Mouse (Mus musculus) kidney, adult 2 months (tissue): ENCODE data around the gene Clec4d. TPM values are rescaled to one million over a fixed set of nuclear protein-coding genes. Genes with fewer than 3 reads are reported as not detected.
"Not testable (repeated sequence)": the region's sequence is repeated elsewhere in the genome, so short reads cannot be mapped to it uniquely, and the experiment has no call there.

Experiments
- DNase-seq: peaks from one replicate; pipeline ENCODE4 v3.0.0; 2021
- H3K27ac ChIP-seq: fragments of 200-500 bp; 2 replicates; pipeline ENCODE4 v1.5.1; 2012; ENCODE audit warnings: low read depth, low read length, control low read depth, inconsistent platforms; ENCODE audit not compliant: insufficient read depth
- H3K27me3 ChIP-seq: fragments of 200-500 bp; replicated peaks from 2 replicates; pipeline ENCODE4 v1.6.1; 2012; ENCODE audit warnings: mild to moderate bottlenecking, moderate library complexity, low read length, inconsistent platforms; ENCODE audit not compliant: control insufficient read depth, insufficient read depth
- H3K36me3 ChIP-seq: fragments of 200-500 bp; 2 replicates; pipeline ENCODE4 v1.6.1; 2012; ENCODE audit warnings: mild to moderate bottlenecking, moderate library complexity, low read length, inconsistent platforms; ENCODE audit not compliant: control insufficient read depth, insufficient read depth
- H3K4me1 ChIP-seq: fragments of 200-500 bp; 2 replicates; pipeline ENCODE4 v1.6.1; 2011; ENCODE audit warnings: low read length; ENCODE audit not compliant: control insufficient read depth, insufficient read depth
- H3K4me3 ChIP-seq: fragments of 200-500 bp; 2 replicates; pipeline ENCODE4 v1.5.1; 2011; ENCODE audit warnings: mild to moderate bottlenecking, low read depth, low read length, control low read depth; ENCODE audit not compliant: insufficient read depth
- CTCF ChIP-seq: fragments of 200-500 bp; conservative IDR thresholded peaks from 2 replicates; pipeline ENCODE4 v1.5.1; 2011; ENCODE audit warnings: low read depth, mild to moderate bottlenecking, control low read depth, low read length, moderate library complexity, mixed read lengths; ENCODE audit not compliant: insufficient read depth, insufficient read length
- POLR2A ChIP-seq: fragments of 200-500 bp; IDR thresholded peaks from one replicate; pipeline ENCODE4 v1.6.1; 2011; ENCODE audit warnings: low read depth, low read length, control low read depth
- WGBS: fragments of 180-500 bp; shearing (Covaris S2); methylation state at CpG from one replicate; pipeline ENCODE4 v1.1.7; 2018; 5-methylcytosine and 5-hydroxymethylcytosine counted together
- polyA plus RNA-seq: library from polyadenylated mRNA; depleted of rRNA; stranded (reverse); fragments of >200 nt; gene quantifications from 2 replicates; pipeline ENCODE4 v1.2.3, GENCODE M21; 2012

Gene Clec4d
- polyA plus RNA-seq, 1 experiment: 0.05 TPM

DNA sequence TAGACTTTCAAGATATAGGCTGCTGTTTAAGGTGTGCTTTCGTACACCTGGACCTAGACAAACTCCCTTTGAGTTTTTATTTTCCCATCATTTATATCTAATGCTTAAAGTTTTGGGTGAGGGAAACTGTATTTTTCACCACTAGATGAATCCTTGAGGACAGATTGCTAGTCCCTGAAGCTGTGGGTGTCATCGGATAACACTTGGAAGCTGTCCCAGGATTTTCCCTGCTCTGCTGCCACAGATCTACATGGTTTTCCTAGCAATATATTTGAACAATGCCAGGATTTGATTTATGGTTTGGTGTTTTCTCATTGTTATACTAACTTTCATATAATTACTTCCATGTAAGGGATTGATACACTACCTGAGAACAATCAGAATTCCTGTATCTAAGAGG lies 17.5 kb downstream of the Clec4d start:
- Histone ChIP-seq H3K27me3 (no peaks in the 10 kb centered on the region), H3K36me3 (no peaks in the 10 kb centered on the region), H3K27ac (no peak overlapping the region), H3K4me1 (no peaks in the 10 kb centered on the region), H3K4me3 (no peak overlapping the region)
- no peak for DNase-seq
- 88% methylated on average over 2 of the region's 2 CpGs for WGBS
- no peak for TF ChIP-seq POLR2A
- no peak for TF ChIP-seq CTCF

DNA sequence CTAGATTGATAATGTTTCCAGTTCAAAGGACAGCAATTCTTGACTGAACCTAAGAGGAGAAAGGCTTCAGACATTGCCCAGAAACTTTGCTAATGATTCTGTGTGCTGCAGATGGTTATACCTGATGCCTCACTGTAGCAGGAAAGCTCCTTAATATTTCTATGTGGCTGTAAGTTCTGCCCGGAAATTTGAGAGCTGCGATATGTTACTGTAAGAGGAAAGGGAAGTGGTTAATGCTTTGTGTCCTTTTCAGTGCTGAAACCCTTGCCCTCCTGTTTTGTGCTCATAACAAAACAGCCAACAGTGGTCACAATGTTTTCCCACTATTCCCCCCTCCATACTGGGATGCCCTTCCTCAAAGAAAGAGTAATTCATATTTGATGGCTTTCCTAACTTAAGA lies 24.4 kb downstream of the Clec4d start:
- 80% methylated on average over 2 of the region's 2 CpGs for WGBS
- Histone ChIP-seq H3K4me1 (no peaks in the 10 kb centered on the region), H3K4me3 (no peak overlapping the region), H3K27me3 (no peaks in the 10 kb centered on the region), H3K36me3 (no peaks in the 10 kb centered on the region), H3K27ac (no peak overlapping the region)
- TF ChIP-seq POLR2A (no peak), CTCF (no peak)
- DNase-seq: no peak

DNA sequence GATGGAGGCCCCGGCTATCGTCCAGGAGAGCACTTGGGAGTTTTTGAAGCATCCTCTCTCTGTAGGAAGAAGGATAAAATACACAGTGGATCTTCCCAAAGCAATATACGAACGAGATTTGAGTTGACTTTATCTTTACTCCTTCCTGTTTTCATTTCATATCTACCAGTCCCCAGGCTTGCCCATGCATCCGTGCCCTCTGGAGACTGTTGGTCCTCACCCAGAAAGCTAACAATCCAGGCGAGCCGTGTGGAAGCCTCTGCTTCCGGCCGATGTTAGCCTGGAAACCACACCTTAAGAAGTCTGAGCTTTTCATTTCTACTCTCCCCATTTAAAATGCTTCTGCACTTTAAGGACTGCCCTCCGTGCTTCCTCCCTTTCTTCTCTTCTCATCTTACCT lies 27.0 kb downstream of the Clec4d start:
- H3K27me3 ChIP-seq: no peaks in the 10 kb centered on the region
- no peaks in the 10 kb centered on the region for H3K36me3 ChIP-seq
- TF ChIP-seq CTCF (no peak), POLR2A (no peak)
- WGBS: 72% methylated on average over 10 of the region's 10 CpGs
- no peak overlapping the region for H3K27ac ChIP-seq
- no peak for DNase-seq
- H3K4me1 ChIP-seq: no peaks in the 10 kb centered on the region
- H3K4me3 ChIP-seq: no peak overlapping the region

DNA sequence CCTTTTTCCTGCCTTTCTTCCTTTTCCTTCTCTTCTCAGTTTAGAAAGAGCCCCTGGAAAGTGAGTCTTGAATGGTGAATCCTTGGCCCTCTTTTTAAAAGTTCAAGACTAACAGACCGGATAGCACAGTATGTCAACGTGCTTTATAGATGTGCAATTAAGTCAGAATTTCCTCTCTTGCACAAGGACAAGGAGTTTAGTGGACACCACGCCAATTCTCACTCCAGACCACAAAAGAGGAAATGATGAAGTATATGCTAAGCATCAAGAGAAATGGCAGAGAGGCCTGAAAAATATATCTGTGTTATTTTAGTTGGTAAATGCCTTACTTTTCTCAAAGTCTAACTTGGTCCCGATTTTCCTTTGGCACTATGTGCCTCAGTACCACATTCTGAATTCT lies 27.8 kb downstream of the Clec4d start, which contains the start of gene Clec4e:
Gene Clec4e (minus strand): TSS at position 118 of the 400 bp plus-strand sequence.
- no peaks in the 10 kb centered on the region for H3K36me3 ChIP-seq
- TF ChIP-seq CTCF: no peak
- no peak for TF ChIP-seq POLR2A
- WGBS: 74% methylated on average over 4 of the region's 4 CpGs
- H3K27ac ChIP-seq: no peak within 1 kb of the TSS
- no peak for DNase-seq
- no peaks in the 10 kb centered on the region for H3K27me3 ChIP-seq
- no peaks in the 10 kb centered on the region for H3K4me1 ChIP-seq
- H3K4me3 ChIP-seq: no peak within 1 kb of the TSS

DNA sequence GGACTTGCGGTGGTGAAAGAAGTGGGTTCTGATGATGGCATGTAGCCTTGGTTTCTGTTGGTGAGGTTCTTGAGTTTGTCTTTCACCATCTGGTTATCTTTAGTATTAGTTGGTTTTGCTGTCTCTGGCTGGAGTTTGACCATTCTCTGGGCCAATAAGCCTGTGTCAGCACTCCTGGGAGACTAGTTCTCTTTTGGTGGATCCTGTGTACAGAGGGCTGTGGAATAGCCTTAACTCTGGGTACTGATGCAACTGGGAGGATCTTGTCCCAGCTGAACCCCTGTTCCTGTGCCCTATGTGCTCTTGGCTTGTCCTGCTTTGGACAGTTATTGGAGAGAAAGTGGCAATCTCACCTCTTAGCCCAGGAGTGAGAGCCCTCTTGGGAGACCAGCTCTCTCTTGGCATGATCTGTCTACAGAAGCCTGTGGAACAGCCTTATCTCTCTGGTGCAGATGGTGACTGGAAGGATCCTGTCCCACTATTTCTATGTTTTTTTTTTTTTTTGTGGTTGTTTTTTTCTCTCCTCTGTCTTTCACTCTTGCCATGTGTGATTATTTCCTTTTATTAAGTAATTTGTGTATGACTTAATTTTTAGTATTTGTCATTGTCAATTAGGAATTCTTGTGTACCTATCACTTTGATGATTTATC lies 31.0 kb downstream of the Clec4d start:
- H3K4me3 ChIP-seq: no peak overlapping the region
- no peak overlapping the region for H3K27ac ChIP-seq
- H3K4me1 ChIP-seq: no peaks in the 10 kb centered on the region
- 97% methylated on average over 1 of the region's 1 CpGs for WGBS
- TF ChIP-seq POLR2A (no peak), CTCF (no peak)
- H3K36me3 ChIP-seq: no peaks in the 10 kb centered on the region
- H3K27me3 ChIP-seq: no peaks in the 10 kb centered on the region
- no peak for DNase-seq

GRCm38 (mm10) chr6:123293509-123293908 lies 31.6 kb downstream of the Clec4d start:
- H3K27me3 ChIP-seq, H3K4me3 ChIP-seq, DNase-seq, H3K4me1 ChIP-seq, H3K36me3 ChIP-seq, H3K27ac ChIP-seq: not testable (repeated sequence)
- 87% methylated on average over 11 of the region's 11 CpGs for WGBS

- no peaks in the 10 kb centered on the region for H3K27me3 ChIP-seq
- H3K4me3 ChIP-seq: no peak overlapping the region
- DNase-seq: no peak
- H3K4me1 ChIP-seq: no peaks in the 10 kb centered on the region
- 50% methylated on average over 1 of the region's 1 CpGs for WGBS
- no peaks in the 10 kb centered on the region for H3K36me3 ChIP-seq
- no peak overlapping the region for H3K27ac ChIP-seq
- TF ChIP-seq CTCF (no peak), POLR2A (no peak)
Measured at GRCm38 (mm10) chr6:123296687-123297086, 34.8 kb downstream of the Clec4d start.

GRCm38 (mm10) chr6:123306315-123306714 lies 44.4 kb downstream of the Clec4d start:
- not testable (repeated sequence) for H3K27ac ChIP-seq, H3K4me1 ChIP-seq, H3K36me3 ChIP-seq, H3K4me3 ChIP-seq, DNase-seq, H3K27me3 ChIP-seq
- WGBS: 87% methylated on average over 7 of the region's 7 CpGs
